Mouse (Mus musculus) liver, embryonic 14.5 days (tissue): Measurements from ENCODE around the gene Aoc1.

ENCODE experiments used
- CTCF ChIP-seq: IDR thresholded peaks from 2 replicates; pipeline ENCODE4 v1.5.1; 2016; ENCODE audit warnings: antibody characterized with exemption, low read depth, control low read depth
- EP300 ChIP-seq: IDR thresholded peaks from 2 replicates; pipeline ENCODE4 v1.6.1; 2016; ENCODE audit warnings: antibody characterized with exemption, low read depth

GRCm38 (mm10) chr6:48842111-48842842 is 30.4 kb upstream of the Aoc1 start:
- TF ChIP-seq CTCF (peak; percentile 41), EP300 (no peak)
